Mouse (Mus musculus) c-Kit-negative CD71-positive TER-119-positive erythroid progenitor cells, embryonic 14.5 days (primary cell): Measurements from ENCODE around the gene Hyal1.

ENCODE experiments used
- DNase-seq: peaks from one replicate; pipeline ENCODE4 v3.0.0-alpha.2; 2013; ENCODE audit warnings: low read depth, low spot score

The Hyal1 gene

DNA sequence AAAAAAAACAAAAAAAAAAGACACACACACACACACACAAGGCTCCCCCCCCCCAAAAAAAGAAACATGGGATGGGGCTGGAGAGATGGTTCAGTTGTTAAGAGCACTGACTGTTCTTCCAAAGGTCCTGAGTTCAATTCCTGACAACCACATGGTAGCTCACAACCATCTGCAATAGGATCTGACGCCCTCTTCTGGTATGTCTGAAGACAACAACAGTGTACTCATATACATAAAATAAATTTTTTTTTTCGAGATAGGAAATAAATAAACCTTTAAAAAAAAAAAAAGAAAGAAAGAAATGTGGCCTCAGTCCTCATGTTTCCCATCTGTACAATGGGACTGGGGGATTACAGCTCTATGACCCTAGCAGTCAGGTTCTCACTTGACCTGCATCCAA, 40.7 kb downstream of the Hyal1 start:
- DNase-seq, result no peak

DNA sequence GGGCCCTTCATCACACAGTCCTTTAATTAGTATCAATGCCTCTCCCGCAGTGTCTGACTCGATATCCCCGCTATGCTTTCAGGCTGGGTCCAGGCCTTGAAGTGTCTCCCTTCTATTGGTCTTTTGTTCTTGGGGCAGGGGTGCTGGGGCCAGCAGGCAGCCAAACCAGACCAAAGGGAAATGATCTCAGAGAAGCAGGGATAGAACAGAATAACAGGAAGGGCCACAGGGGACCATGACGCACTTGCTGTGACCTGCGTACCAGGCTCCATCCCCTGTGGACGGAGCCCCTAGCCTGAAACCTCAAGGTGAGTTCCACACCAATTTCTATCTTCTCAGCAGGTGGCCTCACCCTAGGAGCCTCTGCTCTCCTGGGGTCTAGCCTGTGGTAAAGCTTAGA, 41.4 kb downstream of the Hyal1 start:
- DNase-seq, result no peak

DNA sequence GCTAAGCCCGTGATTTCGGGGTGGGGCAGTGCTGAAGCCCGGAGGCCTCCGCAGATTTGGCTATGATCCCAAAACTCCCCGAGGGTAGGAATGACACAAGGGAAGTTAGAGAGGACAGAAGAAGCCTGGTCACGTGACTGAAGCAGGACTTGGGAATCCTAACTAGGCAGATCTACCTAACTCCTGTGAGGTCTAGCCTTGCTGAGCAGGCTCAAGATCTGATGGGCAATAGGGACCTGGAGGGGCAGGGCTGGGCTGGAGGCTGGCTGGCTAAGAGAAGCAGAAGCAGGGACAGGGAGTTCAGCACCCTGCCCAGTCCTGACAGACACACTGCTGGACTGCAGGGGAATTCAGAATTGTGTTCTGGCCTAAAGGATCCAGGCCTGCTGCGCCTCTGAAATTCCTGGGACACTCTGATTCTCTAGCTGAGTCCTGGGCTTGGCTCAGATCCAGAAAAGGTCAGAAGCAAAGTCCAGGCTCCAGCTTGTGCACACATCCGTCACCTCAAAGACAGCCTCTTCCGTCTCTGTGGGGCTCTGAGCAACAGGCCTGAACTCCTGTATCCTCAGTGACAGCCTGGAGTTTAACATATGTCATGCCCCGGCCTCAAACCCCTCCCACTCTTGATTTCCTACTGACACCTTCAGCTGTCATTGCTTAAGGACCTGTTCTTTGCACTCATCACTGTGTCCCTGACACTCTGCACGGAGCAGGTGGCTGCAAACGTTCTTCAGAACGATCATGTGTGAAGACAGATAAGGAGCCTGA, 42.2 kb downstream of the Hyal1 start:
- no peak for DNase-seq

DNA sequence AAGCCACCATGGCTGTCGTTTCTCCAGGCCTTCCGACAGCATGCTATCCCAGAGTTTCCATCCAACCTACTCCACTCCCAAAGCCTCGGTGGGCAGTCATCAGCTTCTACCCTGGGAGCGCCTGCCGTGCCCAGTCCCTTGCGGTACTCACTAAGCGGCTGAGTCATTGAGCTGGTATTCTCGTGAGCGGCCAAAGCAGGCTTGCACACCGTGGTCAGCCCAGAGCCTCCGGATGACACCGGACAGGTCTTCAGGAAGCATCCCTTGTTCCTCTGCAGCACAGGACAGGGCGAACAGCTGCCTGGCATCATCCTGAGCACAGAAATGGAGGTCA, 42.8 kb downstream of the Hyal1 start:
- DNase-seq, result no peak

DNA sequence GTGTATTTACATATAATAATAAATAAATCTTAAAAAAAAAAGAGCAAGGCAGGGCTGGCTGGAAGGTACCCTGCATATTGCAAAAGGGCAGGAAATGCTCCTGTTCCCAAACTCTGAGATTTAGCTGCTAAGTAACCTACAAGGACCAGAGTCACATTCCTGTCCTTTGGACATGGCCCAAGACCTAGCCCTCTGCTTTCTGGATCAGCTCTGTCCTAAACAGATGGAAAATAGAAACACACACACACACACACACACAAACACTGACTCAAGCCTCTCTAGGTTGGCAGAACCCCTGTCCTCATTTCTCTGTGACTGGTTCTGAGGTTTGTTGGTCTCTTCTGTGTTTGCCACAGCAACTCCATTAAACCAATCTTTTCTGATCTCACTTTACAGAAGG, 44.2 kb downstream of the Hyal1 start:
- no peak for DNase-seq

DNA sequence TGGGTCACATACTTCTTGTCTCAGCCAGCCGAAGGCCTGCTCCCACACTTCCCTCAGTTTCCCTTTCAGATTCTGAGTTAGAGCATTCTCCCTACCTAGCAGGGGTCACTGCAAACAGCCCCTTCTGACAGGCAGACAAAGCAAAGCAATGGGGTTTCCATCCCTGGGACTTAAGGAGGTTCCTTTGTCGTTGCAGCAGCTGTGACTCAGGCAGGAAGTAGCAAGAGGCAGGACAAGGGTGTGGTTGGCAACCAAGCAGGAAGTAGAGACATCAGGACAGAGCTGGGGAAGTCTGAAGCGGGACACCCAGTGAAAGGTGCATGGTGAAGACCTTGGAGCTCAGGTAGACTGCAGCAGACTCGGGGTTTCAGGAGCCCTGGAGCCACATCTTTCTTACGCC, 47.8 kb downstream of the Hyal1 start:
- DNase-seq, result no peak

DNA sequence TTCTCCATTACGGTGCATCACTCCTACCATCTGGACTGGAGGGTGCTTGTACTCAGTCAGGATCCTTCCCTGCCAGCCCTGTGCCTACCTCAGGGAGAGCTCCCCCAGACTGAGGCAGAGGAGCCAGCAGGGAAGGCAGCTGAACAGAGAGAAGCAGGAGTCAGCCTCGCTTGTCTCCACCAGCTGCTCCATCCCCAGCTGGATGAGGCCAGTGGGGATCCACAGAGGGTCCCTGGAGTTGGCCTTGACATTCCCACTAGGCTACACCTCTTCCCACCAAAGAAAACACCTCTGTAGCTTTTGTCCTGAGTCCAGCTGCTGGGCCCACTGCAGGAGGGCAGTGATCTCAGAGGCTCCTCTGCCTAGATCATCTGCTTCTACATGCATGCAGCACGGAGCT, 48.2 kb downstream of the Hyal1 start:
- DNase-seq, result no peak

DNA sequence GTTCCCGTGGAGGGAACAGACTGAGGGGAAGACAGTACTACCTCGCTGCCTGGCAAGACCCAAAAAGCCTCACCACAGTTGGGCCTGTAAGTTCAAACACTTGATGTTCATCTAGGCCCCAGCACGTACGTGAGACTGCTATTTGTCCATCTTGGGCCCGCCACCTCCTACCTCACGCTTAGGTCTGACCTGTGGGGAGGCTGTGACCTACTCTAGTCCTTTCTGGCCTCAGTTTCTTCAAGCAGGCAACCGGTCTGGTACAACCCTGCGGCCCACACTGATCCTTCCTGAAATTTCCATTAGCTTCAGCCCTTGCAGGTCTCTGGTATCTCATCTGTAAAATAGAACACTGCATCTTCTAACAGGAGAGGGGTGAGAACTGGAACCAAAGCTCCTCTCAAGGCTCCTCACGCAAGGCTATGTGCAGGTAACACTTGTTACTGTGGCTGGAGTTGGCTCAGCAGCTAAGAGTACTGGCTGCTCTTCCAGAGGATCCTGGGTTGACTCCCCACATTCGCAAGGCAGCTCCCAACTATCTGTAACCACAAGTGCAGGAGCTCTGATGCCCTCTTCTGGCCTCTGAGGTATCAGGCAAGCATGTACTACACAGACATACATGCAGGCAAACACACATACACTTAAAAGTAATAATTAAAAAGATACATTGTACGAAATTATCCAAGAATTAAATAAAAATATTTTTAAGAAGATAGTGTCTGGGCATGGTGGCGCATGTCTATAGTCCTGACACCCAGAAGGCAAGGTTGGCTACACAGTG, 48.8 kb downstream of the Hyal1 start:
- DNase-seq, result no peak

DNA sequence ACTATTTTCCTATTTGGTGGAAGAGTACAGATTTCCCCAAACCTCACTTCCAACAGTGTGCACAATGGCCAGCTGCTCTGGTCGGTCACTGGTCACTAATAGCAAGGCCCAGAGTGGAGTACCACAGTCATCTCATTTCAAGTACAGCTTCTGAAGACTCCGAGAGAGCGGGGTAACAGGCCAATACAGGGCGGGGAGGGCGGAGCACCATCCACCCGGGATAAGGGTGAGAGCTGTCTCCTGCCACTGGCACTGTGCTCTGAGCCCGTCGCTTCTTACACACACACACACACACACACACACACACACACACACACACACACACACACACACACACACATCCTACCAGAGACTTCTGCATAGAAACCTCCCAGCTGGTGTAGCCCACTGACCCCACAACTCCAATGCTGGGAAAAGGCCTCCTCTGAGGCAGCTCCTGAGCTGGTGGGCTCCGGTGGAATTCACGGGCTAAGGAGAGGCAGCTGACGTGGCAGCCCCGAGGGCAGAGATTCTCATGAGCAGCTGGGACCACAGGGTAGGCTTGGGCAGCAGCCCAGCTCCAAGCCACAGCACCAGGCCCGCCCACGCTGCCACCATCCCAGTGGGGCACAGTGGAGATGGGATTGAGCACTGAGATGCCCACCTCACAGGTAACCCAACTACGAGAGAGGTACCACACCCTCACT, 49.6 kb downstream of the Hyal1 start:
- no peak for DNase-seq

DNA sequence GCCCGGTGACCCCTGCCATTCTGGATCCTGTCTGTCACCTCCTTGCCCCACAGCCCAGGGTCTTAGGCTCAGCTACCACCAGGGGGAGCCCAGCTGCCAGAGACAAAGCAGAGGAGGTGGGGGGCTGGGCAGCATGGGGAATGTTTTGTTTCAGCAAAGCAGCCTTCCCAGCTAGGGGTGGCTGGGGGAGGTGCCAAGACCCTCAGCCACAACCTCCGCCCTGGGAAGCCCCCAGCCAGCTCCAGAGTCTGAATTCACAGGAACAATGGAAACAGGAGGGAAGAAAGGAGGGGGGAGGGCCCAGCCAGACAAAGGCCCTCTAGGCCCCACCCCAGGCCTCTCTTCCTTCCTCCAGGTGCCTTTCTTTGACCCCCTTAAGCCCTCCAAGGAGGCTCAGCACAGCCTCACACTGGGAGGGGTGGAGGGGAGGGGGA, 50.1 kb downstream of the Hyal1 start:
- no peak for DNase-seq

DNA sequence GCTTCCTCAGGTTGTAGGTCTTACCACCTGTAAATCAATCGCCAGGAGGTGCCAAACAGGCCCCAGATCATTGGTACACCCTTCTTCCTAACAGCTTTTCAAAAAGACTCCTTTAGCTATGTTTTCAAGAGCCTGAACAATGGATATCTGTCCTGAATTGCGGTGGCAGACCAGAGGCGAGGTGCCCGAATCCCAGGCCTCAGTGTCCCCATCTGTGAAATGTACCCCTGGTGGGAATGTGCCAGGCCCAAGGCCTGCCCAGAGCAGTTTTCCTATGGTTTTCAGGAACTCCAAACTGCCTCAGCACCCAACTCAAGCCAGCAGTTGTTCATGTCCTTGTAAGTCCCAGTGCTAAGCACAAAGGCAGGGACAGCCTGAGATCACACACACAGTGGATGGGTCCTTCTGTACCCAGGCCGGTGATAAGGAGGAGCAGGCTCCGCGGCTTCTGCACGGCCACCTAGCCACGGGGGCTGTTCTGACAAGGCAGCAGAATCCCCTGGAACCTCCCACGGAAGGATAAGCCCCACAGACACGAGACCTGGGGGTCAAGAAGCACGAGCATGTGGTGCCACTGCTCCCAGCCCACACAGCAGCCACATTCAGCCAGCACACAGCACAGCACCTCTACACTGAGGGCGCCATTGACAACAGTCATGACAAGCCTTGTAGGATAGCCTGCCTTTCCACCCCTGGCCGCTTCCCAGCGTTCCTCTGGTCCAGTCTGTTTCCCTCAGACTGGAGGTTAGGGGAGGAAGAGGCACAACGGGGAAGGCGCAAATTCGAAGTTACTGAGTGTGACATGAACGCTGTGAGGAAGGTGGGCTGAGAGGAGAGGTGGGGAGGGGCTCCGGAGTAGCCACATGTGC, 50.9 kb downstream of the Hyal1 start:
- DNase-seq, result no peak

DNA sequence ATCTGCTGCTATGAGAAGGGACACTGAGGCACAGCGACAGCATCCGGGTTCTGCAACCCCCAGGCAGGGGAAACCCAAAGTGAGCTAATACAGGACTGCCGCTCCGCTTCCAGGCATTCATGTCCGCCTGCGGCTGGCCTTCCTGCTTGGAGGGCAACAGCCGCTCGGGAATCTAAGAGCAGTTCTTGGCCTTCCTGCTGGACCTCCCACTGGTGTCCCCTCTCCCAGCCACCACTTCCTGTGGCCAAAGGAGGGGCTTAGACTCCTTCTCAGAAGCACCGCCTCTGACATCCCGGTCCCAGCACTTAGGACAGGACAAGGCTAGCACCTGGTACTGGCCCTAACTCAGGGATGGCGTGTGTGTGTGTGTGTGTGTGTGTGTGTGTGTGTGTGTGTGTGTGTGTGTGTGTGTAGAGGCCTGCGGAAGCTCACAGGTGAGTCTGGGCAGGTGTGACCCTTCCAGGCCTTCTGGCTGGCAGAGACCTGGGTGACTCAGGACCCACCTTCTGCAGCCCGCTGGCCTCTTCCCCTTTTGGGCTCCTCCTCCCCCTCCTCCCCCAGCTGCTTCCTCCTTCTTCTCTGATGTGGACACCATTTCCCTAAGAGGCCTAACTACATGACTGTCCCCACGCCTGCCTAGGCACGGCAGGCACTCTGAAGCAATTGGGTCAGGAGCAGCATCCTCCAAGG, 52.1 kb downstream of the Hyal1 start:
- DNase-seq, result no peak

DNA sequence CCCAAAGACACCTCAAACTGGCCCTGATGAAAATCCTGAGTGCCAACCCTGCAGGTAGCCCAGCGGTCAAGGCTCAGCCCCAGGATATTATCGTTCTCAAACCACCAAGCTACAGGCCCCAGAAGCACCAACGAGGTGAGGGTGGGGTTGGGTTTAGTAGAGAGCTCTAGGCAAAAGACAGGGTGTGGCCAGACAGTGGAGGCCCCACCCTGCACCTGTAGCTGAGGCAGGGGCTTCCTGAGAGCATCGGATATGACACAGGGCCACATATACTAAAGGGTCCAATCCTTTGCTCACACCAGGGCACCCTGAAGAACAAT, 52.6 kb downstream of the Hyal1 start:
- DNase-seq, result no peak

DNA sequence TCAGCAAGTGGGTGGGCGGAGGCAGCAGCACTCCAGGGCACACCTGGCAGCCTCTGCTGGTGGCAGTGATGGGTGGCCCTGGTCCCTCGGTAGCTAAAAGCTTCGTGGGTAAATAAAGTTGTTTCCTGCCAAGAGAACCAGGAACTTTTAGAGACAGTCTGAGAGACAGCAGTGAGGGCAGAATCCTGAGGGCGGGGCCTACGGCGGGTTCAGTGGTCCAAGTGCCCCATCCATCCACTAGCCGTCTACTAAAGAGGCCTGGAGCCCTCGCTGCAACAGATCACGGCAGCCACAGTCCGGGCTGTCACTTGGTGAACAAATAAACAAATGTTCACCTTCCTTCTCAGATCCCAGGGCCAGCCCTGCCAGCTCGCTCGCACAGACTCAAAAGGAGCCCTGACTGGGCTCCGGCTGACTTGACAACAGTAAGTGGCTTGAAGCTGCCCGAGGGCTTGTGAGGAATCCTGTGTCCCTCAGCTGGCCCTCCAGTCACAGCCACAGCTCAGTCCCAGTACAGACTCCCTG, 53.2 kb downstream of the Hyal1 start:
- no peak for DNase-seq

DNA sequence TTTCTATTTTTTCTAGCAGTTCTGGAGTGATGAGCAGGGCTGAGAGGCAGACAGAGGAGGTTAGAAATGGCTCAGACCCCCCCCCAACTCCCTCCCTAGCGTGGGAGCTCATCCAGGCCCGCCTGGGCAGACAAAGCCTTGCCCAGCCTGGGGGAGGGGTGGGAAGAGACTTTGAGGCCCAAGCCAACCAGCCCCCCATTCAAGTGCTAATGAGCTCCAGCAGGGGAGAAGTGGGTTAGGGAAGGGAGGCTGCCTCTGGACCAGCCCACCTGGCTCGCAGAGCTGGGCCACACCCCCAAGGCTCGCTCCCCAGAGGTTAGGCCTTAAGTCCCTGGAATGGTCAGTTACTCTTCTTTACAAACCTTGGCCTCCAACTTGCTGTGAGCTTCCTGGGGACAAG, 53.8 kb downstream of the Hyal1 start:
- no peak for DNase-seq
